Mouse (Mus musculus) layer of hippocampus, adult 2 months (tissue): ENCODE data around the gene Naaa. TPM values are rescaled to one million over a fixed set of nuclear protein-coding genes. Genes with fewer than 3 reads are reported as not detected.
A peak's percentile ranks its signal among the peaks of the same experiment; 100 is the strongest.

ENCODE experiments used
- DNase-seq, 2 experiments: peaks; one replicate each; pipeline ENCODE4 v3.0.0; 2022; ENCODE audit warnings: low spot score in 2 of 2
- H3K27ac ChIP-seq: fragments of 200-600 bp; 2 replicates; pipeline ENCODE4 v1.8.1; 2022
- H3K4me3 ChIP-seq: fragments of 200-600 bp; 2 replicates; pipeline ENCODE4 v1.8.1; 2022; ENCODE audit warnings: mild to moderate bottlenecking
- CTCF ChIP-seq: fragments of 200-600 bp; conservative IDR thresholded peaks from 2 replicates; pipeline ENCODE4 v1.8.1; 2022; ENCODE audit warnings: antibody characterized with exemption, mild to moderate bottlenecking, moderate library complexity
- total RNA-seq, 2 experiments: library from RNA; stranded (reverse); gene quantifications; 2 replicates each; pipeline ENCODE4 v1.2.3; 2021

Gene Naaa
- total RNA-seq, 2 experiments from 2014 or later: 50.1 to 51.0 TPM

DNA sequence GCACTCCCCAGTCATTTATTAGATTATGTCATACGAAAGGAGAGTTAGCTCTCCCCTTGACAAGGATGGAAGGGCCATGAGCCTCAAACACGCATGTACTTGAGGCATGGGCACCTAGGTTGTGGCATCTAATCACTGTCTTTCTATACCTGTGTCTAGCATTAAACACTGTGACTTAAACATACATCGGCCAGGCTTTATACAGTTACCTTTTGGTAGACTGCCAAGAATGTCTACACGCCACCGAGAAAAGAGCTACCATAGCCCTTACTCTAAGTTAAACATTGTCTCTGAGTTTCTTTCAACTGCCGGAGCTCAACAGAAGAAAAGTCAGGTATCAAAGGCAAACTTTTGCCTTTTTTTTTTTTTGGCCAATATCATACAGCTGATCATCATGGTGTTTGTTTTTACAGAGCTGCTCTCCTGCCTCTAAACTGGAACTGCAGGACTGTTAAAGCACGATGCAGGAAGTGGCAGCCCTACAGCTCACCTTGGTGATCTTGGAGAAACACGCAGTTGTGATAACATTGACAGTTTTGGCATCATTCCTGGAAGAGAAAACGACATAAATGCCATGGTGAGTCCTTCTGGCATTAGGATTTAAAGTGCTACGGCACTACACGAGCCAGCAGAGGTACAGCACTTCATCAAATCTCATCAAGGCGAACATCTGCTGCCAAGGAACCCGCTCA, 24.3 kb upstream of the Naaa start:
- no peak overlapping the region for H3K4me3 ChIP-seq
- no peak for DNase-seq
- H3K27ac ChIP-seq: no peak overlapping the region
- no peak for TF ChIP-seq CTCF

DNA sequence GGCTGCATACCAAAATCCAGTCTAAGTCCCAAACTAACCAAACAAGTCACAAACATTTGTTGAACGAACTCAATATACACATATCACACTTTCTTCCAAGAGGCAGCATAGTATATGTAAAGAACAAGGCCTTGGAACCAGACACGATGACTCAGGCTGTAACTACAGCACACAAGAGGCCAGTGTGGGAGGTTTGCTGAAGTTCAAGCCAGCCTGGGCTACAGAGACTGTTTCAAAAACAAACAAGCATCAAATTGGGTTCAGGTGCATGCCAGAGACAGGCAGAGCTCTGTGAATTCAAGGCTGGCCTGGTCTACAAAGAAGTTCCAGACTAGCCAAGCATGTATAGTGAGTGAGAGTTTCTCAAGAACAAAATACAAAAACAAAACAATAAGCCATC, 16.6 kb upstream of the Naaa start:
- TF ChIP-seq CTCF: no peak
- Histone ChIP-seq H3K27ac (no peak overlapping the region), H3K4me3 (no peak overlapping the region)
- DNase-seq: no peak

DNA sequence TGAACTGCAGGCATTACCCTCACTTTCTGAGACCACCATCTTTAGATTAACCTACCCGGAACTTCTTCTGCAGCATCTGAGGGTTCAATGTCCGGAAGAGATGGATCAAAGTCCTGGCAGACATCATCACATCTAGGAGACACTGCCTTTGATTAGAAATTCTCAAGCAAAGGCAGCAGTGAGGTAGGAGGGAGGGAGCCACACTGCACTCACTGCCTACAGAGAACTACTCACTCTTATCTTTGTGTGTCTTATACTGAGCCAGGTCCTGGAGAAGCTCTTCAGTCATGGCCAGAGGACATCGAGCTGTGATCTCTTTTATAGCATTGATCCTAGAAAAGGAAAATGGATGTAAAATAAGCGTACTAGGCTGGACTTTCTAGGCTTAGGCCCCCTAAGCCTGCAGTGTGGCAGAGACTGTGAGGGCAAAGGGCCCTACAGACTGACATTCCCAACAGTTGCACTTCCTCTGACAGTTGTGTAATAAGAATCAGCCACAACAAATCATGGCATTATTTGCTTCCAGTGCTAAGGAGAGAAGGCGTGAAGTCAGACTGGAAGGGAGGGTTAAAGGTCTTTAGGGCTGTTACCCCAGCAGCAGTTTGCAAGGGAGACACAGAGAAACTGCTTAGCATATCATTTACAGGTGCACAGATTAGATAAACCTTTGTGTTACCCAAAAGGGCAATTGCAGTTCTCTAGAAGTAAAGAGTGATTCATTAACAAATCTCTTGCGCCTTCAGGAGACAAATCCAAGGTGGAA, 13.9 kb upstream of the Naaa start:
- no peak for DNase-seq
- H3K4me3 ChIP-seq: no peak overlapping the region
- no peak for TF ChIP-seq CTCF
- no peak overlapping the region for H3K27ac ChIP-seq

DNA sequence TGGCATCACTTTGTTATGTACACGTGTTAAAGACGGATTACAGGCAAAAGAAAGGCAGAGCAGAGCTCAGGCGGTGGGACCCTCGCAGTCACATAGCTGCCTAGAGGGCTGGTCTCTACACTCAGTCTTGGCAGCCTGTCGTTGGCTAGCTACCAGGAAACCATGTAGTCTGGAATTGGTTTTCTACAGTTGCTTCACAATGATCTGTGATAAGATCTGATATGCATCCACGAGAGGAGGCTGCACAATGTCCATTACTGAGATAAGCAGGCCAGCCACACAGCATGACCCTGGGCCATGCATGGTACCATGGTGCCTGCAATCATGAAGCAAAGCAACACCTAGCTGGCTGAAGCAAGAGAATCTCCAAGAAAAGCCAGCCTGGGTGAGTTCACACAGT, 9.9 kb upstream of the Naaa start:
- no peak for TF ChIP-seq CTCF
- H3K27ac ChIP-seq: no peak overlapping the region
- no peak for DNase-seq
- no peak overlapping the region for H3K4me3 ChIP-seq

DNA sequence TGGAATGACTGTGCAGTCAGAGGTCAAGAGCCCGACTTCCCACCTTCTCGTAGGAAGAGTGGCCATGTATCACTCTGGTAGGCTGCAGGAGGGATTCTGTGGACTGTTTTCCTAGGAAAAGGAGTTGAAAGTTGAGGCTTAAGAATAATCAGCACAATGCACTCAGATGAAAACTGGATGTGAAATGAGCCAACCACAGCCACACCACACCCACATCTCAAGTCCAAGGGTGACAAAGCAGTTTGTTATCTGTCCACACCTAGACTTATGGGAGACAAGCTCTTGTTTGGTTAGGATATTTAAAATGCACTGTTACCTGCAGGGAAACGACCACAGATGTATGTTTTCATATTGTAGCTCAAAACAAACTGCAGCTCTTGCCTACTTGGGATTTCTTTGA, 5.1 kb upstream of the Naaa start:
- Histone ChIP-seq H3K27ac (no peak overlapping the region), H3K4me3 (no peak overlapping the region)
- DNase-seq: no peak
- no peak for TF ChIP-seq CTCF

DNA sequence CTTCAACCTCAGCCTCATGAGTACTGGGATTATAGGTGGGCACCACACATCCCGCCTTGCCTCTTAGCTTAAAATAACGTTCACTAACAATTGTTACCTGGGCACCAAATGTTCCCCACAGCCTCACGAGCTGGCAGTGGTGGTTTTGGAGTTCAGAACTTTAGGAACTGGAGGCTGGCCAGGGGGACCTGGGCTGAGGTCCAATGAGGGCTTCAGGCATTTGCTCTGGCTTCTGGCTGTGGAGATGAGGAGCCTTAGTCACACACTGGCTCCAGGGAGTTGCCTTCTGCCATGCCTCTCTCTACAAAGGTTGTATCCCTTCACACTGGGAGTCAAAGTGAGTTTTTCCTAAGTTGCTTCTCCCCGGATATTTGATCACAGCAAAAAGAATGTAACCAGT, 4.6 kb upstream of the Naaa start:
- no peak overlapping the region for H3K27ac ChIP-seq
- H3K4me3 ChIP-seq: no peak overlapping the region
- TF ChIP-seq CTCF: no peak
- DNase-seq: no peak

DNA sequence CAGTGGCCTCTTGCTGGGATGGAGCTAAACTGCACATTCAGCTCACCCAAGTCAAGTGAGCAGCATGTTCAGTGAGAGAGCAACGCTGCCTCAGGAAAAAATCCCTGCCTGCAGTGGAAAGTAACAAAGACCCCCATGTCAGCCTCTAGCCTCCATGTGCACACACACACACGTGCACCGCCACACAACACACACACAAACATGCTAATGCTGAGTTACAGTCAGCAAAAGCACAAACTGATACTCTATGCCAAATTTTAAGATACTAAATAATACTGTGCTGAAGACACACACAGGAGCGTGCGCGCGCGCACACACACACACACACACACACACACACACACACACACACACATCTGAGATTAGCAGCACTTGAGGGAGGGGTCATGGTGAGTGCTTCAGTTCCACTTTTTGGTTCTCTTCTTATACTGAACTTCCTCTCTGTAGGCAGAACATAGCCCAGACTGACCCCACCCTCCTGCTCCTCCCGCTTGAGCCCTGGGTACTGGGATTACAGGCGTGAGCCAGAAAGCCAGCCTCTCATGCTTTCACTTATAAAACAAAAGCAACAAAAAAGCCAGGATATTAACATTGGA, 1.1 kb upstream of the Naaa start:
- no peak overlapping the region for H3K27ac ChIP-seq
- no peak overlapping the region for H3K4me3 ChIP-seq
- DNase-seq: no peak
- no peak for TF ChIP-seq CTCF

DNA sequence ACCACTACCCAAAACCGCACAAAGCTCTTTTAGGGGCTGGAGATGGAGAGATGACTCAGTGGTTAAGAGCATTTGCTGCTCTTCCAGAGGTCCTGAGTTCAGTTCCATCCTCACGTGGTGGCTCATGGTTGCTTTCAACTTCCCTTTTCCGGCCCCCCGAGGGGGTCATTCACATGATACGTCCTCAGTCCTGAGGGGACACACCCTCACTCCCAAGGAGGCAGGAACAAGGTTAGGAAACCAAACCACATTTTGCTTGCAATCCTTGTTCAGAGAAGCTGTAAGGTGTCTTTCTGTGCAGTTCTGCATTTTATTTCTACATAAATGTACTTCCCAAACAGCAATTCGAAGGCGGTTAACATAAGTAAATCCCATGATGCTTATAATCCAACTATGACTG, 7.5 kb downstream of the Naaa start:
- Histone ChIP-seq H3K4me3 (no peak overlapping the region), H3K27ac (no peak overlapping the region)
- TF ChIP-seq CTCF: no peak
- DNase-seq: no peak

DNA sequence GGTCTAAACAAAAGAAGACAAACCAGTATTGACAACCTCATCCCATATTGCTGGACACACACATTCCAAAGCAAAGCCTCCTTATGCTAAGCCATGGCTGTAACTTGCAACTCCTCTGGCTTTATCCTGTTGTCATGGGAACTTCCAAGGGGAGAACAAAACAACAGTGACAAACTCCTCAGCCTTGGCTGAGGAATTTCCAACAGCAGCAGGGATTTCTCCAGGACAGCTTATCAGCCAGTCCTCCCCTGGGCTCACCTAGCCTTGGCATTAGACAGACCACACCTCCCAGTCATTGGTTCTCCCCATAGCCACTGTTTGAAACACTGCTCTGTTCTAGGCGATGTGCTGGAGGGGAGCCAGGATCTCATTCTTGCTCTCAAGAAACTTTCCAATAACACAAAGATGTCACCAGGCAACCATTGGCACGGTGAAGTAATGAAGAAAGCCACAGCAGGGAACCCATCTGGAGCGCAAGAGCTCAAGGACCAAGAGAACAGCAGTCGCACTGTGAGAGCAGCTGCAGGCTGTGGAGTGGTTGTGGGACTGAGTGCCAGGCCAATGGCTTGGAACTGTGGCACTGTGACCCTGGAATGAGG, 14.1 kb downstream of the Naaa start:
- Histone ChIP-seq H3K27ac (peak overlapping the region; percentile 74), H3K4me3 (no peak overlapping the region)
- peak; percentile 70 to 89 for DNase-seq
- no peak for TF ChIP-seq CTCF

DNA sequence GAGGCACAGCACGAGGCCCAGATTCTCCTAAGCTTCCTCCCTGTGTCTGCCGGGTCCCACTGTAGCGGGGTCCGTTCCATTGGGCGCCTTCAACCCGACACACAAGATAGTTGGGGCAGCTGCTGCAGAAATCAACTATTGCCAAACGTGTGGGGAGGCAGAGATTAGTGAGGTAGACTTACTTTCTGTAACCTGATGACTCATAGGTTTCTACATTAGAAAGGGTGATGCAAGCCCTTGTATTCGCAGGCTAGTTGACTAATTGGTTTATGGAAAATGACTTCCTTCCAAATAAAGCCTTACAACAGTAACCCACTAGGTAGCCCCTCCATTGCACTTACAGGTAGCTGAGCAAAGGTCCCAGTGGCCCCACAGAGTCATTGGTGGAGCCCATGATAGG, 15.3 kb downstream of the Naaa start:
- no peak overlapping the region for H3K27ac ChIP-seq
- no peak for DNase-seq
- TF ChIP-seq CTCF: no peak
- H3K4me3 ChIP-seq: no peak overlapping the region

DNA sequence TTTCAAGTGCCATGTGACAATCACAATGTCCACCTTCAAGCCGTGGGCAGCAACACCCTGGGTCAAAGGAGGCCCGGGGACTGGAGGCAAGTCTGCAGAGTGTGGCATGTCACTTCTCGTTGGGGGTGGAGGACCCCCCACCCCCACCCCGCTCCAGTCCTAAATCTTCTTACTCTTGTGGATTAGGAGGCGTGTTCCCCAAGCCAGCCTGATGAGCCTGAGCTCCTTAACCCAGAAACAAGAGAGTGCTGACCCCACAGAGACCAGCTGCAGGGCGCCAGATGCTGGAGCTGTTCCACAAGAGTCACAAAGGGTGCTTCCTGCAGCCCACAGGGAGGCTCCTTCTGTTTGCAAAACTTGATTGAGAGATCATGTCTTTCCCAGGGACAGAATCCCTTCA, 21.8 kb downstream of the Naaa start, which contains the start of gene Ppef2:
Ppef2 (minus strand) TSS at position 61 of the 400 bp plus-strand sequence.
- Histone ChIP-seq H3K27ac (no peak within 1 kb of the TSS), H3K4me3 (no peak within 1 kb of the TSS)
- no peak for TF ChIP-seq CTCF
- DNase-seq: no peak

DNA sequence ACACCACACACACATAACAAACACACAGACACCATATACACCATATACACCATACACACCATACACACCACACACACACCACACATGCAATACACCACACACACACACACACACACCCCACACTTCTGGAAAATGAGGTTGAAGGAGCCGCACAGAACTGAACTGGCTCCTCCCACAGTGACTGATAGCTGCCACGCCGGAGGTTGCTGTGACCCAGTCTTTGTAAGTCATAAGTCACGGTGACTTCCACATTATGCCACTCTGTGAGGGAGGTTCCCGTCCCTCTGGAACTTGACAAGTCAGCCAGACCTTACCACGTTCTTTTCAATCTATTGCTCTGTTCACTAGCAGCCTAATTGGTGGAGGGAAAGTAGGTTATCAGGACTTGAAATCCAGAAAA, 23.5 kb downstream of the Naaa start:
- no peak overlapping the region for H3K4me3 ChIP-seq
- DNase-seq: no peak
- no peak for TF ChIP-seq CTCF
- no peak overlapping the region for H3K27ac ChIP-seq

DNA sequence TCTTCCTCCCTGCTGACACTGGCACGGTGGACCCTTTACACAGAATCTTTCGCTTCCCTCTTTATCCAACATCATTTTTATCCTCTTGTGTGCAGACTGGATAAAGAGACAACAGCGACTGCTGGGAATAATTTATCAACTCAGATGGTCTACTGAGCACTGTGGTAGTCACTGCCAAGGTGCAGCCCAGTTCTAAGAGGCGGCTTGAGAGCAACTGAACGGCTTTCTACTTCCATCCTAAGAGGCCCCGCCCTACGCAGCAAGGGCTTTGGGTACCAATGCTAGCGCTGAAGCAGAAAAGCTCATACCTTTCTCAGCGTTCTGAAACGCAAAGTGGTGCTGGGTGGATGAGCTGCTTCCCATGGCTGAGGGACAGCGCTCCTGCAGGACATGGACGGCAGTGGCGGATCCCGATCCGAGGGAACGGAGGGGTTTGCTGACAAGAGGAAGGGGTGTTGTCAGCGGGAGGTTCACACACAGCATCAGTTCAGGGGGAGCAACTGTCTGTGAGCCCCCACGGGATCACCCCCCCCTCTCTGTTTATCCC, 25.1 kb downstream of the Naaa start:
- TF ChIP-seq CTCF: peak; percentile 67
- no peak for DNase-seq
- no peak overlapping the region for H3K27ac ChIP-seq
- peak overlapping the region; percentile 34; the same call in 1 of the 2 replicates for H3K4me3 ChIP-seq
